Mouse (Mus musculus) left cerebral cortex, adult 9 months (tissue): ENCODE results near the gene Abcg4.

Experiments
- DNase-seq, 2 experiments: peaks; one replicate each; pipeline ENCODE4 v3.0.0; 2022; ENCODE audit warnings: low spot score in 2 of 2

Abcg4 gene

GRCm38 (mm10) chr9:44286256-44286850, 2.1 kb downstream of the Abcg4 start:
- DNase-seq, result no peak

DNA sequence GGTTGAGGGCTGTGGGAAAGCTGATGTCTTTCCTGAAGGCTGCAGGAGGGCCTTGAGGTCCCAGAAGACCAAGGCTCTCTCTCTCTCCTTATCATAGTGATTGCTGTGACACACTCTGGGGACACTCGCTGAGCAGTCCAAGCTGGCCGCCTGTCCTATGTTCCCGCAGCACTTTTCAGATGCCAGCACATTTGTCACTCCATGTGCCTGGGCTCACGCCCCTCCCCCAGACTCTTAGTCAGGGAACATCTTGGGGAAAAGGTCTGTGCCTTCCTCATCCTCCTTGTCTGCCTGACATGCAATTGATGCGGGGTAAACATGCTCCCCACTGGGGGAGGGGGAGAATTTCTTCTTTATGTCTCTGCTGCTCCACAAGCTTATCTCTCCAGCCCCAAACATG, 5.2 kb downstream of the Abcg4 start:
- DNase-seq, result no peak

DNA sequence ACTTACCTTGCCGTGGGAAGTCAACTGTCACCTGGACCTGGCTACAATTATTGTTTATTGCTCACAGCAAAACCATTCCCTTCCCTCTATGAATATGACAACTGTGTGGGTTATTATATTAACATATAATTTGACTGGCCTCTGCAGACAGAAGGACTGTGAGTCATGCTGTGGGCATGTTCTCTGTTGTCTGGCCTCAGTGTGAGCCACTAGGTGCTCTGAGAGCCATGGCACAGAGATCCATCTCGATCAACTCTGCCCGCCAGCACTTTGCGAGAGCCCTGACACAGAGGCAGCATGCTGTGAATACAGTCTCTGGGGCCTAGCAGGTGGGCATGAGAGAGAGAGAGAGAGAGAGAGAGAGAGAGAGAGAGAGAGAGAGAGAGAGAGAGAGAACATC, 18.4 kb downstream of the Abcg4 start:
- DNase-seq, result no peak

- no peak for DNase-seq
These were observed 19.3 kb downstream of the Abcg4 start for GRCm38 (mm10) chr9:44269077-44269476.

DNA sequence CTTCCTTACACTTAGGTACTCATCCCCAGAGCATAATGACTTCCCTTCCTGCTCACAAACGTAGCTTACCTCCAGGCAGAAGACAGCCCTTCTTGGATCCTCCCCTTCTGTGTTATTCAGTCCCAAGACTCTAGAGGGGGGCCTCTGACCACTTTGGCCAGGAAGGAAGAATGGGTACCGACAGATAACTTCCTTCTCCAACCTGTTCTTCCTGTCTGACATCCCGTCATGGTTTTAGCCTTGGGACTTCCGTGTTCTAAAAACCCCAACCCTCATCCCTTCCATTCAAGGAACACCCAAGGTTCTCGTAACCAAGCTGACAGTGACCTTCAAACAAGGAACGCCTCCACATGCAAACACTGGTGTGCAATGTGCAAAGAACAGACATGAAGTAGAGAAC, 20.0 kb downstream of the Abcg4 start, which contains the start of gene Nlrx1:
Nlrx1 (minus strand) TSS at position 168 of the 400 bp plus-strand sequence.
- DNase-seq, result no peak

DNA sequence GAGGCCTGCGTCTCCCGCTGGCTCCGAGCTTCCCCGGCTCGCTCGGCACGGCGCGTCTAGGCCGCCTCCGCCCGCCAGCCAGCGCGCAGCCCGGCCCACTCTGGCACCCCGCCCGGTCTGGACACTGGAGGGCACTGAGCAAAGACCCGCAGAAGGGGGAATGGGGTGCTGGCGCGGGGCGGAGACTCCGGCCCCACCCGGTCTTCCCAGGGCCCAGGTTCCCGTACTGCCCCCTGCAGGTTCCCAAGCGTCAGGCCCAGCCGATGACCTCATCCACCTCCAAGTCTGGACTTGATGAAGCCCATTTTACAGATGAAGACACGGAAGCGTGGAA, 20.4 kb downstream of the Abcg4 start:
- DNase-seq, result peak; percentile 56 to 78

DNA sequence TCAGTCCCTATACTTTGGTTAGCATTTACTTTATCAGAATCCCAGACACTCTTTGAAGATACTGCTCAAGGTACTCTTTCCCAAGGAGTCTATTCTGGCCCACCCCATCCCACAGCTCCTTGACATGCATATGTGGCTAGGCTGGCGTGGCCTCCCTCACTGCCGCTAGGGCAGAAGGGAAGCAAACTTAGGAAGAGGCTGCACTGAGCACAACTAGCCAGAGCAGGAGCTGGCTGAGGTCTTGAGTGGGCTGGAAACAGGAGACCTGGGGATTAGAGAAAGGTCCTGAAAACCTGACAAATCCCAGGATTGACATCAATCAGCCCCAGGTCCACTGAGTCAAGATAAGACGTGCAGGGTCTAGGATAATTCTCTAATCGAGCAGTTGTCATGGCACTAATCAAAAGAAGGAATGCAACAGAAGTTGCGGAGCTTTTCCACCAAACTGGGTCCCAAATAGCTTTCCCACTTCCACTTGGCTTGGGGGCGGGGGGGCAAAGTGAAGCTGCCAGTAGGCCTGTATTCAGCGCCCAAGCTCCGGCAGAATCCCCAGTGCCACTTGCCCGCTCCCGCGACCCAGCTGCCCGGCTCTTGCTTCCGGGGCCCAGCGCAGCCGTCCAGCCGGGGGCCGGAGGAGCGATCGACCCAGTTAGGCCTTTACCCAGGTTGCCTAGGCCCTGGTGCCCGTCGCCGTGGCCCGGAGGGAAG, 20.9 kb downstream of the Abcg4 start:
- no peak for DNase-seq

DNA sequence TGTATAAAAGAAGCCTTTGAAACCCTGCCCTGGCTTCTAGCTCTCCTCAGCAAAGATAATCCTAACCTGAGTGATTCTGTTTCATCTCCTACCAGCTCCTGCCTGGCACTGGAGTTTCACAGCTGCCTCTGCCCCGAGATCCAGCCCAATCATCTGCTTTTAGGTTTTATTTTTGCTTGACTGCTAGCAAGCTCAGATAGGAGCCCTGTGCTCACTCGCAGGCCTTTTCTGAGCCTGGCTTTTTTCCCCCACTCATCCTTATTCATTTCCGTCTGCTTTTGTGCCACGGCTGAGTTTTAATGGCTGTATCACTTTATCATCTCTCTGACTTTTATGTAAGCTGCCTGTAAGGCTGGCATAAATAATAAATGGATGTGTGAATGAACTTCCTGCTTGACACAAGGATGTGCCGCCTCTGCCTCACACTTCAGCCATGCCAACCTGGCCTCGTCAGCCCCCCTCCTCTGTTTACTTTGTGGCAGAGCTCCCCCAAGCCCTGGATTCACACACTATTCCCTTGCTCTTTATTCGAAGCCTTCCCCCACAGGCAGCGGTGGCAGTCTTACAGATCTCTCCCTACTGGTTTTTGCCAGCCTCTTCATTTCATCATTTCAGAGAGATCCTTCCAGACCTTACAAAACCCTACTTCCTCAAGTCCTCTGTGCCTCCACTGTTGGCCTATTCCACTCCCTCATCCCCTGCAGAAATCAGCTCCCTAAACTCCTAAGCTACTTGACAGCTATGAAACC, 21.8 kb downstream of the Abcg4 start:
- peak; percentile 60 to 67 for DNase-seq

- no peak for DNase-seq
These were observed 27.0 kb downstream of the Abcg4 start for GRCm38 (mm10) chr9:44261388-44261787.

GRCm38 (mm10) chr9:44259014-44259413, 29.4 kb downstream of the Abcg4 start:
- no peak for DNase-seq

DNA sequence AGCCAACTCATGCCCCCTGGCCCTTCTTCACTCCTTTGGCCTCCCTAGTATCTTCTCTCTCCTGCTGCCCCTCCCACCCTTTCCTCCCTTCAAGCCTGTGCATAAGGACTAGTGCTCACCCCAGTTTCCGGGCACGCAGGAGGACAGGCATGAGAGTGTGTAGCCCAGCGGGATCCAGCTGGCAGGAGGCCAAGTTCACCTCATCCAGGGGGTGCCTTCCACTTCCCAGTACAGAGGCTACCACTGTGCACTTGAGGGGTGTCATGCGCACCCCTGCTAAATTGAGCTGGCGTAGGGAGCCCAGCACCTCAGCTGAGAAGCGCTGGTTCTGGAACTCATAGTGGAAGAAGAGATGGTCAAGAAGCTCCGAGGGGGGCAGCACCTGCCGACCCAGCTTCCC, 32.2 kb downstream of the Abcg4 start:
- DNase-seq, result no peak

GRCm38 (mm10) chr9:44255136-44255521, 33.3 kb downstream of the Abcg4 start:
- no peak for DNase-seq

GRCm38 (mm10) chr9:44254508-44255135, 33.8 kb downstream of the Abcg4 start:
- no peak for DNase-seq

DNA sequence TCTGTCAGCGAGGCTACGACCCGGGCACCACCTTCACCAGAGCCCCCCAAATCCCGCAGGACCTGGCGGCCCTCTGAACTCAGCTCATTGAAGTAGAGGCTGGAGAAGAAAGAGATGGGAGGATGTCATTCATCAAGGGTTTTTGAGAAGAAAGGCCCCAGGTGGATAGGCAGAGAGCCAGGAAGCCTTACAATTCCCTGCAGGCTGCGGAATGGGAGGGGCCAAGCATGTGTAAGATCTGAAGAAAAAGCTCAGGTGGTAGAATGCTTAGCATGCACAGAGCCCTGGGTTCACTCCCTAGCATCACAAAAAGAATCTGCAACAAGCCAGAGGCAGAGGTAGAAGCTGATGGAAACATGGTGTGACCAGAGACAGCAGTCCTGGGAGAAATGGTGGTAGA, 35.0 kb downstream of the Abcg4 start:
- DNase-seq, result no peak

GRCm38 (mm10) chr9:44251314-44251713, 37.1 kb downstream of the Abcg4 start, which contains the start of gene Pdzd3:
TSS of gene Pdzd3 (minus strand) at chr9:44251471.
- DNase-seq, result no peak

DNA sequence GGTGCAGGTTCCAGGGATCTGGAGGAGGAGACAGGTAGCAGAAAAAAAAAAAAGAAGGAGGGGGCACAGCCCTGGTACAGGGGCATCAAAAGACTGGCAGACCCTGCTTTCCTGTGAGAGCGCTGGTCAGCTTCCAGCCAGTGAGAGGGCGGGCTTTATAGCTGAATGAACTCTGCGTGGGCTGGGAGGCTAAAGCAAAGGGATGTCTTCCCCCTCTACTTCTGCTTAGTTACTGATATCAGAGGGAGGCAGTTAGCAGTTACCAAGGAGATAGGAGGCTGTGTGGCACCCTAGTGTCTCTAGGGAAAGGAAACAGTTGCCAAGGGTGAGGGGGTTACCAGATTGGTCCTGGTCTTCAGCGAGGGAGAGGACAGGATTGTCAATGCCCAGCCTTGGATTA, 38.0 kb downstream of the Abcg4 start:
- DNase-seq, result no peak

DNA sequence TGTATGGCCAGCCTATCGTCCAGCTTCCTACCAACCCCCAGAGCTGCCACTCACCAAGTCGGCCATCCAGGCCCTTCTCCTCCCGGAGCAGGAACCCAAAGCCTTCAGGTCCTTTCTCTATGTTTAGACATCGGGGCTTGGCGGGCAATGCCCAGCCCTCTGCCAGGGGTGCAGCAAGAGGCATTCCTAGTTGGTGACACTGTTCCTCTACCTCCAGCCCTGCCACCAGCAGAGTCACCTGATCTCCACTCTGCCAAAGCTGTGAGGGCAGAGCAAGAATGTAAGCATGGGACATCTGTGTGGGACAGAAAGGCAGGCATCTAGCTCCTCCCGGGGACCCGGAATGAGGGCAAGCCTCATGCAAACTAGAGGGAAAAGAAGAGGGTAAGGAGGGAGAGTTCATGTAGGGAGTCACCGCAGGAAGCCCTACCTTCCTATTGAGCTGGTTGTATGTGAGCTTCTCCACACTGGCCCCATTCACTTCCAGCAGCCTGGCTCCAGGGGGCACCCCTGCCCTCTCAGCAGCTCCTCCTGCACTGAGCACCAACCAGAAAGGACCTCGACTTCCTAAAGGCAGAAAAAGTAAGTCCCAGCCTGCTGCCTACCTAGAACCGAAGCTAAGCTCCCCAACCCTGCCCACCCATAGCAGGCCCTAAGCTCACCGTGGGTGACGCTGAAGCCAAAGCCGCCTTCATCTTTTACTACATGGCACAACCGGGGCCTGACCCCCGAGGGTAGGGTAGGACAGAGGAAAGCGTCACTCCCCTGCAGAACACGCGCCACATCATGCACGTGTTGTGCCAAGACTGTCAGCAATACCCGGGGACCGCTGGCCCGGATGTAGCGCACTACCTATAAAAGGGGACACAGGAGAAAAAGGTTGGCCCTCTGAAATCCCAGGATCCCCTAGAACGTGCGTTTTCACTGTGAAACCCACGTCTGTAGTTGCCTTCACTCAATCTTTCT, 39.0 kb downstream of the Abcg4 start:
- peak in 1 of 2 experiments; percentile 77 for DNase-seq

DNA sequence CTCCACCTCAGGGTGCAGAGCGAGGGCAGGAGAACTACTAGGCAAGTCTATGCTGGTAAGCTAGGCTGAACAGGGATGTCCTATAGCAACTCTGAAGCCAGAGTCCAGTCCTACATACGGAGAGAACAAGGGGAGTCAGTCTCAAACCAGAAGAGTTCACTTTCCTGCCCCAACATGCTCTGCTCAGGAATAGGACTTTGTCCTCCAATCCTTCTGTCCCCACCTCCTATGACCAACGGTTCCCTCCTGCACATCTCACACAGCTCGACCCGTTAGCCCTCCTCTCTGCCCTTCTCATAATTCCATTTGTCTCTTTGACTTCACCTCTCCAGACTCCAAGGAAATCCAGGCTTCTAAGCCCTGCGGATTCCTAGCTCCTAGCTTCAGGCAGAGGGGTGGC, 40.5 kb downstream of the Abcg4 start:
- no peak for DNase-seq

DNA sequence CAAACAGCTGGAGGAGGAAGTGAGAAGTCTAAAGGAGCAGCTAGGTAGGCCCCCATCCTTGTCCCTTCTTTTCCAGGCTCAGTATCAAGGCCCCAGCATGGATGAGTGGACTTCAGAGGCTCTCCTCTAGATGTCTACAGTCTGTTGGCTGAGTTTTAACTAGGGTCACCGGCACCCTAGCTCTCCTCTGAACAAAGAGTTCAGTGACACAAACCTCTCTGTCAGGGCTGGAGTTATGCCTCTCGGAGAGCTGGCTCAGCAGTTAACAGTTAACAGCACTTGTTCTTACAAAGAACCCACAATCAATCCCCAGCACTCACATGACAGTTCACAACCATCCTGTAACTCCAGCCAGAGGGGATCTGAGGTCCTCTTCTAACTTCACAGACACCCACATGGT, 44.8 kb downstream of the Abcg4 start:
- DNase-seq, result no peak

GRCm38 (mm10) chr9:44241418-44241817, 47.0 kb downstream of the Abcg4 start:
- no peak for DNase-seq

DNA sequence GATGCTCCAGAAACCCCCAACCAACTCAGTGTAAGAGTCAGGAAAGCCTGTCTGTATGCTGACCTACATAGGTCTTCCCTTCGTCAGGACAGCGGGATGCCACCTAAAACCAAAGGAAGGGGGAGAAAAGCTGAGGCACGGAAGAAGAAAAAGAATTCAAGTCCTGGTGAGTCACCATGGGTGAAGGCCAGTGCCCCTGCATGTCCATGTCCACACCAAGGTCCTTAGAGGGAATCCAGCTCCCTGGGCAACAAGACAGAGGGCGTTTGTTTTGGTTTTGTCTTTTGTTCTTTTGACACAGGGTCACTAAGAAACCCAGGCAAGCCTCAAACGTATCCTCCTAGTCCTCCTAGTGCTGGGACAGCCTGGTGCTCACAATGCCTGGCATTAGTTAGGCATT, 47.5 kb downstream of the Abcg4 start:
- no peak for DNase-seq
